Mouse (Mus musculus) telencephalon, adult 2 months (tissue): ENCODE measurements around the gene Slc25a28.

Experiments used
- DNase-seq: peaks from one replicate; pipeline ENCODE4 v3.0.0-alpha.2; 2011; ENCODE audit warnings: low read depth, low spot score

Gene Slc25a28

DNA sequence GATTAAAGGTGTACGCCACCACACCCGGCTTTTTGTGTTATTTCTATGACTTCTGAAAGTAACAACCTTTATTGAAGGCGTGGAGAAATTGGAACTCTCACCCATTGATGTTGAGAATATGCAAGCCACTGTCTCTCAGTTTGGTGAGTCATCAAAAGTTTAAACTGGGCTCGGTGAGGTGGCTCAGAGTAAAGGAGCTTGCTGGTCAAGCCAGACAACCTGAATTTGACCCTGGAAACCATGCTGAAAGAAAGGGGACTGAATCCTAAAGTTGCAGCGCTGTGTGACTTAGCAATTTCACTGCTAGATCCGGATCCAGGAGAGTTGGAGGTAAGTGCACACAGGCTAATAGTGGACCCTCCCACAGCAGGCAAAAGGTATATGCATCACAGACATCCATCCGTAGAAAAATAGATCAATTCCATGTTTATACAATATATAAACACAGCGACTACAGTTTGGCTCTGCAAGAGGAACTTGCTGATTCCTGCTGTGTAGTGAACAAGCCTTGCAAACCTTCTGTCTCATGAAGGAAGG, 3.9 kb upstream of the Slc25a28 start:
- no peak for DNase-seq

DNA sequence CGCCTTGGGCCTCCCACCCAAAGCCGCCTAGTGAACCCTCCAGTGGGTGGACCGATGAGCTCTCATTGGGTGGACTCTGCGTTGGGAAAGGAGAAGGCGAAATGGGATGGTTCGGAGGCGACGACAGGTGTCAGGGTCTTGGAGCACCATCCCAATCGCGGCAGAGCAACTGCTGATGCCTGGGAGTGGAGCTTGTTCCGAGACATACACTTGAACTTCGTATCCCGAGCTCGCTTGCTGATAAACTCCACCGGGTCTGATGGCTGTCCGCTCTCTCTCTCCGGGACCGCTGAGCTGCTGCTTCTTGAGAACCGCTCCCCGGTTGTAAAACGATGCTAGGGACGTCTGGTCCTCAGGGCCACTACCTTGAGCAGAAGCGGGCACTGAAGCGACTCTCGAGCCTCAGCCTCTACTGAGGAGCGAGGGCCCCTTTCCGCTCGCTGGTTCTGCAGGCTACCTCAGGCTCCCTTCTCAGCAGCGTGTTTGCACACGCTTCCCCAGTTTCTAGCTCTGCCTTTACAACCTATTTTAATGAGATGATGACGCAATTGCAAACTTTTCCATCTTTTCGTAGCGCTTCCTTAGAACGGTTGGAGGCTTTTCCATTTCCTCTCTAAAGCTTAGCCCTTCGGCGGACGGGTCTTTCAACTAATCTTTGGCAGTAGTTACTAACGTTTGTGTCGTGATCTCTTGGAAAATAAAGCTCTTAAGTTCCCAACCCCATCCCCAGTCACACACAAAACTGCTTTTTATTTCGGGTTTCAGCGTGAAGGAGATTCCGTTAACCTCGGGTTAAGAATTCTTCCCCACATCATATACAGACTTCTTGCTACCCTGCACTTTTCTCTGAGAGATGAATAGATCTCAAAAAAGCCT, 1.1 kb upstream of the Slc25a28 start:
- peak; percentile 55 for DNase-seq

- no peak for DNase-seq
Observed at GRCm38 (mm10) chr19:43674316-43674689, 378 bp downstream of the Slc25a28 start.

GRCm38 (mm10) chr19:43673513-43674315, 967 bp downstream of the Slc25a28 start:
- DNase-seq, result no peak

GRCm38 (mm10) chr19:43671054-43671453, 3.6 kb downstream of the Slc25a28 start:
- DNase-seq, result no peak

DNA sequence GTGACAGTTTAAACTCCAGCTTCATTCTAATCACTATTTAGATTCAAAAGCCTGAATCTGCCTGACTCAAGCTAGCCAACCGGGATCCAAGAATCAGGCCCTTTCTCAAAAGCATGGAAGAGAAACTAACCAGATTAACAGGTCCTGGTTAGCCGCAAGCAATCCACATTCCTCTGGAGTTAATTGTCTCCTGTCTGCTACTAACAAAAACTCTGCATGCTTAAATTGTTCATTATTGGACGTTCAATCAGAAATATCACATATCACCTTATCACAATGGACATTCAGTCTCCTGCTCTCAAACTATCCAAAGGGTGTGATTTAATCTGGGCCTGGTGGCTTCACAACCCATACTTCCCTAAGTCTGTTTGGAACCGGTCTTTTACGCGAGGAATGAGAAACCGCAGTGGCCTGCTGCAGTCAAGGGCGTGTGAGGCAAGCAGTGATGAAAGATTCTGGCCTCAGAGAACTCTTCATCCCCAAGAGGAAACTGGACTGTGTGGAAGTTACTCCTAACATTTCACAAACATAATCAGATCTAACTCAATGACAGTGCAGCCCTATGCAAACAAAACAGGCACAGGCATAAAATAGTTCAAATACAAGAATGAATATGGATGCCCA, 5.4 kb downstream of the Slc25a28 start:
- DNase-seq, result no peak

GRCm38 (mm10) chr19:43667430-43667809, 7.3 kb downstream of the Slc25a28 start:
- no peak for DNase-seq

DNA sequence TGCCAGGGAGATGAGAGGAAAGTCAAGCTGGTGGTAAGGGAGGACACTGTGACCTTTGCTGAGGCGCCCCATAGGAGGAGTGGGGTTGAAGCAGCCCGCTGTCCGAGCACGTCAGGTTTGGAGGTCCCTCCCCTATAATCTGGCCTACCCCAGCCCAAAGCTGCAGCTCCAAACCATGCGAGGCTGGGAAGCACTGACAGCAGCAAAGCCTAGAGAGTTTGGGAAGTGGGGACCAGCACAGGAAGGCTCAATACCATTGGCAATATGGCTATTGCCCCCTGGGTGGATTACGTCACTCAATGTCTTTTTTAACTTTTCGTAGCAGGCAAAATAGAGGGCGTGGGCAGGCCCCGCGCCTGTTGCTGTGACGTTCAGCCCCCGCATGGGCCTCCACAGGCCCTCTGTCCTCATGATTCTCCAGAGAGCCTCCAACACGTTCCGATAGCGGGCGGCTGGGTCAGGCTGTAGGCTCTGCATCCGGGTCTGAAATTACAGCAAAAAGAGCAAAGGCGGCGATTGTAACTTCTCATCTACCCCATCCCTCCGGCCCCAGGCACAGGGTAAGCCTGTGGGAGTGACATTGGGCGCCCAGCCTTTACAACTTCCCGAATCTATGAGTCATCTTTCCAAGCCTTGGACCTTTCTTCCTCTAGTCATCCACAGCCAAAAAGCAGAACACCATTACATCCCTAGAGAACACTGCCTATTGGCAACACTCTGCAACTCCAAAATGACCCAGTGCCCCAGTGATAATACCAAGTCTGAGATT, 7.8 kb downstream of the Slc25a28 start:
- no peak for DNase-seq

DNA sequence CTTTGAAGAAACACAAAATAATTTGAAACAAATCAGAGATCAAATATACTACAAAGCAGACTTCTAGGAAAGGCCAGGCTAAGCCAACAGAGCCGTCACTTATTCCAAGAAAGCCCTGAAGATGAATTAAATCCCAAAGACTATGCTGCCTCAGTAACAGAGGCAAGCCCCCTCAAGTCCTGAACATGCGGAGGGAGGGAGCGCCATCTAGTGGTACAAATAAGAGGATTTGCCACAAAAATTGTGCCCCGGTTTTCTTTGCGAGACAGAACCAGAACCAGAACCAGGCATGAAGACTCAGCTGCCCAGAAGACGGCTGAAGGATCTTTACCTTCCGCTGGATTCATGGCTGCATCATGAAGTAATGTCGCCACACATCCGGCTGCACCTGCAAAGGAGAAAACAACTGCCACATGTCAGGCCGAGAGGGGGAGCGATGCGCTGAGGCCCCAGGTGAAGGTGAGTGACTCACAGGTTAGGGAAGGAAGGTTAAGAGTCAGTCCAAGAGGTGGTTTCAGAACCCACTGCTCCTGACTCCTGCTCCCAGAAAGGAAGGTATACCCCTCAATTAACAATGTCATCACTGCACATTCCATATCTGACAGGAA, 9.1 kb downstream of the Slc25a28 start:
- no peak for DNase-seq

GRCm38 (mm10) chr19:43663471-43663870, 11.2 kb downstream of the Slc25a28 start:
- DNase-seq, result no peak

GRCm38 (mm10) chr19:43662176-43662967, 12.3 kb downstream of the Slc25a28 start:
- DNase-seq, result no peak

DNA sequence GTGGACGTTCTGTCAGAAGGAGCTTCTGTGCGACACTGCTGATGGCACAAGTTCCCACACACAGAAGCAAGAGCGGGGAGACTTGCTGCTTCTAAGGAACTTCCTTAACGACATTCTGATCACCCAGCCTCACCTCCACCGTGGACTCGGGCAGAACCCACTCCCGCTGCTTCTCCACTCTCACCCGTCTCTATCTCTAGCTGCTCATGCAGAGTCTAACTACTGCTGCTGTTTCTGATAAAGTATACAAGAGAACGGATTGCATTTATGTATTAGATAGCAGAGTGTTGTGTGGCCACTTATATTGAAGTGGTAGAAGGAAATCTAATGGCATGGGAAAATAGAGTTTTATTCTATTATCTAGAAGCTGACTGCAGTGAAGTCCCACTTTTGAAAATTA, 13.9 kb downstream of the Slc25a28 start:
- DNase-seq, result no peak

GRCm38 (mm10) chr19:43659632-43660031, 15.0 kb downstream of the Slc25a28 start:
- DNase-seq, result no peak

- DNase-seq, result peak; percentile 42
Observed at GRCm38 (mm10) chr19:43655735-43656492, 18.8 kb downstream of the Slc25a28 start.

GRCm38 (mm10) chr19:43651241-43651785, 23.4 kb downstream of the Slc25a28 start:
- DNase-seq, result no peak

DNA sequence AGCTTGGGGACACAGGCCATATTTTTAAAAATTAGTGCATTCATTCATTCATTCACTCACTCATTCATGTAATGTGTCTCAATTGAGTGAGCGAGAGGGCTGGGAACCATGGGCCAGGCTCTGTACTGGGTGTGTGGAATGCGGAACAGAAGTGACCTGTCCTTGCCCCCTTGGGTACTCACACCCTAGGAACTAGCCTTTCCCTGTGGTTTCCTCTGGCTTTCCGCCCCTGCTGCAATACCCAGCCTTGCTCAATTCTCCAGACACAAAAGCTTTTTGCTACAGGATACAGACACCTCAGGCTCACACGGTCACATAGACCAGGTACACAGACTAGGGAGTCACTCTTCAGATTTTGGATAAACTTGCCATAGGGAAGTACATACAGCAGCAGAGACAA, 26.3 kb downstream of the Slc25a28 start:
- no peak for DNase-seq

- DNase-seq, result no peak
Observed at GRCm38 (mm10) chr19:43647261-43647660, 27.4 kb downstream of the Slc25a28 start.

GRCm38 (mm10) chr19:43646852-43647251, 27.8 kb downstream of the Slc25a28 start:
- no peak for DNase-seq

DNA sequence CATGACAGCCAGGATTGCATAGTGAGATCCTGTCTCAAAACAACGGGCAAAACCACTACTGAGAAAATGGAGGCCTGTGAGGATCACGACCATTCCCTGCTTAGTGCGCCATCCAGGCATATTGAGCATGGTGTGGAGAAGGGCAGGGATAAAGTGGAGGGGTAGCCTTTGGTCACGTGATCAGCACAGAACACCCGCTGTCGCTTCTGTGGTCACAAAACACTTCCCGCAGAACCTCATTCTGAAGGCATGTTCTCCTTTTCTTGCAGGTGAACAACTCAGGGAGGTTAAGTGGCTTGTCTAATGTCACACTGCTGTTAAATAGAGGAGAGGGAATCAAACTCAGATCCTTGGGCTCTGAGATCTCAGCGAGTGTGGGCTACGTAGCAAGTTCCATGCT, 29.2 kb downstream of the Slc25a28 start:
- no peak for DNase-seq
